Mouse (Mus musculus) spleen, postnatal 36 days (tissue): Measurements from ENCODE around the gene Lonp2.

ENCODE experiments used
- DNase-seq, 2 experiments: peaks; one replicate each; pipeline ENCODE4 v3.0.0; 2022; ENCODE audit warnings: low spot score in 2 of 2, mixed read lengths in 1 of 2

The Lonp2 gene

DNA sequence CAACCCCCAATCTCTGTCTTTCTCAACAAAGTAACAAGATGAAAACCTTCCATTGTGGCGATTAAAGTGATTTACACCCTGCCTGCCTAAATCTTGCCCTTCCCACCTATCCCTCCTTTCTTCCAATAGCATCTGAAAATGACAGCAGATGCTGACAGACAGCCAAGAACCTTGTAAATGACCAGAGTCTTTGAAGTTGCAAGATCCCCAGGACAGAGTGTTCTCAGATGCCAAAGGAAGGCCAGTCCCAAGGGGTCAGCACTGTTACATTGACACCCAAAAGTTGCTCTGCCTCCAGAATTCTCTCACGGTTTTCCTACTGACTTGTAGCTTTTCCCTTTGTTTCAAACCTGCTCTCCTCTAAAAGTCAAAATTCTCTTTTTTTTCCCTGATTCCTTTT, 126.0 kb downstream of the Lonp2 start:
- DNase-seq = no peak

DNA sequence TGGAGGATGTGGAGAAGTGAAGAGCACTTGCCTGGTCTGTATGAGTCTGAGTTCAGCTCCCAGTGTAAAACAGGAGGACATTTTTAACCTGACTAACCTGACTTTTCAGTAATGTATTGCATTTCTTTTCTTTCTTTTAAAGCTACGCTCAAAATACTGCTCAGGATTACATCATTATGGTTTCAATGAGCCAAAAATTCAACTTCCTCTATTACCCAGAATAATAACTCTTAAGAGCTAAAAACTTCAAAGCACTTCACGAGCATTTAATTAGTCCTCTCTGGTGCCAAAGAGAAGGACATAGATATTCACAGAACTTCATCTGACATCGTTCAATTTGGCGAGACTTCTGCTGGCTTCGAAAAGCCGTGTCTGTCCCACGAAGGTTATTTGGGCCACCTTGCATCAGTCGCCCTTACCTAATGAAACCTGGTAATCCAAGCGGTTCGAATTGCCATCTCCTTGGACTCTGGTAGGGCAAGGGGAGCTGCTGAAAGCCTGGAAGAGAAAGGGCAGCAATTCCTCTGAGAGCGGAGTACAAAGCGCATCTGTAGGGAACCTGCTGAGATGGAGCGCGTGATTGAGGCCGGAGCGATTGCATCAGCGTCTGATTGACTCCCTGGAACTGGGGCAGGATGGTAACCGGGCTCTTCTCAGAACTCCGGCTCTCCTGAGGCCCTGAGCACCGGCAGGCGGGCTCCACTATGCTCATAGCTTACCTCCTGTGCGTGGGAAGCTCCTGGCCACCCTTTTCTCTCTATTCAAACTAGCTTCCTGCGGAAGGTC, 133.3 kb downstream of the Lonp2 start:
- DNase-seq = peak in 1 of 2 experiments; percentile 10

DNA sequence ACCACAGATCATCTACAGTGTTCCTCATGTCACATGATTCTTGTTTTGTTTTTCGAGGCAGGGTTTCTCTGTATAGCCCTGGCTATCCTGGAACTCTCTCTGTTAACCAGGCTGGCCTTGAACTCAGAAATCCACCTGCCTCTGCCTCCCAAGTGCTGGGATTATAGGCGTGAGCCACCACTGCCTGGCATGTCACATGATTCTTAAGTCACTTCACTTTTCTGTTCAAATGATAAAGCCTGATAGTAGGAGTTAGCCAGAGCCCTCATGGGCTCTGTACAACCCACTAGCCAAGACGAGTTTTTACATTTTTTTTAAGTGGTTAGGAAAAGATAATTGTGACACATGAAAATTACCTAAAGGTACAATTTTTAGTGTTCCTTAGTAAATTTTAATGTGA, 134.8 kb downstream of the Lonp2 start:
- no peak for DNase-seq

DNA sequence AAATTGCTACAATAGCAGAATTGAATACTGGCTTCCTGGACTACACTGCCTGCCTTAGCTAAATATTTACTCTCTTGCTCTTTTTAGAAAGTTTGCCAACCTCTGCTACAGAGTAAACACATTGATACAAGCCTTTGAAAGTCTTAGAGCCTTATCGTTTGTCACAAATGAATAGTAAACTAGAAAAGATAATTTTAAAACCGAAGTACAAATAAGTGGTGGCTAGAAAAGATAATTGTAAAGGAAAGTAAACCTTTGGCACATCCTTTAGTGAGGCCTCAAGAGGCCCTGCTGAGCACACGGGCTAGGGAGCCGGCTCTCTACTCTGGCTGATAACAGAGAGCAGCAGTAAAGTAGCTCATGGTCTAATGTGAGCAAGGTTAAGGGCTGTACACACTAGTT, 135.2 kb downstream of the Lonp2 start:
- no peak for DNase-seq

DNA sequence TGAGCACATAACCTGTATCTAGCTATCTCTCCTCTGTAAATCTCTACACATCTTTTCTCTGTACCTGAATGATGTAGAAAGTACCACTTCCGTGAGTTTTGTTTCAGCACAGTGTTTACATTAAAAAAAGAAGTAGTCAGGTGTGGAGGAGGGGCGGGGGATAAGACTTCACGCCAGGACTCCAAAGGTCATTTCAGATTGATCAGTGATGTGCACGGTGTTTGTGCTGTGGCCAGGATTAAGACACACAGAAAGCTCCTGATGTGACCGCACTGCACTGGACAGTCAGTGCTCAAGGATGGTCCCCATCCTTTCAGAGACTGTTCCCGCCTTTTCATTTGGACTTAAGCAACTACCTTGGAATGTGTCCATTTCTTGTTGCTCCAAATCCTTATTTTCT, 136.9 kb downstream of the Lonp2 start:
- no peak for DNase-seq

DNA sequence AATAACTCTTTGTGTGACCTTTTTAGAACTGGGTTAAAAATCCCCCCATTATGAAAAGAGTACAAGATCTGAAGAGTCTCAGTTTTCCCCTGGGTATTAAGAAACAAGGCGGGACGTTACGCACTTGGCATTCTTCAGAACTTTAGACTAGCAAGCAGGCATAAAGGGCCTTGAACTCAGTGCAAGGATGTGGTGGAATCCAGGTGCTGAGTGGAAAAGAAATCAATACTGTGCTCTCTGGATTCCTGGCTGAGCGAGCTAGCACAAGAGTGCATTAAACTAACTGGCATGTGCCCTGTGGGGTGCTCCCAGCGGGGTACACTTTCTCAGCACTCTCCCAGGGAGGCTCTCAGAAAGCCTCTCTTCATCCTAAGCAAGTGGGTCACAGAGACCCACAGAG, 139.0 kb downstream of the Lonp2 start:
- DNase-seq = no peak

DNA sequence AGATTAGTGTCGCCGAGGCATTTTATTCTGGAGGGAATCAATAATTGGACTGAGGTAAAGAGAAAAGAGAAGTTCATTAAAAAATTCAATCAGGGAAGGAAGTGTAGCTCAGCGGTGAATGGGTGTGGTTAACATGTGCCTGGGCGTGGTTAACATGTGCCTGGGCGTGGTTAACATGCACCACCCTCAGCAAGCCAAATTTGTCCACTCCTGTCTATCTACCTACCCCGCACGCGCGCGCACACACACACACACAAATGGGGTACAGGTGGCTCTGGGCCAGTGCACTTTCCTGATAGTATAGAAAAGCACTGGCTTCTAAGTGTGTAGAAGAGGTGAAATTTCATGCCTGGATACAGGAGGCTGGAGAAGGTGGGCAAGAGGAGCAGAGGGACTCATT, 141.3 kb downstream of the Lonp2 start:
- peak; percentile 21 to 37 for DNase-seq

DNA sequence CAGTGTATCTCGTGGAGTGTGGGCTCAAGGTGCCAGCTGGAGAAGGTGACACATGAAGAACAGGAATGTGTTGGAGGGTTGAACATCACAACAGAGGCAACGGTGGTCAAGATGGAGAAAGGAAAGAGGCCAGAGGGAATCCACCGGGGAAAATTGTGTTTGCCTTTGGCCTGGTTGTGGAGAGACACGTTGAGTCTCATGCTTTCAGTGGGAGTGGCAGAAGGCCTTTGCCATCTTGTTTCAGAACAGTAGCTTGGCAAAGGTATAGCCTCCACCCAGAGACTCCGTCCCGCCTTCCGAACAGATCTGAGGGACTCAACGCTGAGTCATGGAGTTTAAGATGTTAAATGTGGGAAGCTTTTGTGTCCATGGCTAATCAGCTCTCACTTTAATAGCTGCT, 141.8 kb downstream of the Lonp2 start:
- DNase-seq = no peak

DNA sequence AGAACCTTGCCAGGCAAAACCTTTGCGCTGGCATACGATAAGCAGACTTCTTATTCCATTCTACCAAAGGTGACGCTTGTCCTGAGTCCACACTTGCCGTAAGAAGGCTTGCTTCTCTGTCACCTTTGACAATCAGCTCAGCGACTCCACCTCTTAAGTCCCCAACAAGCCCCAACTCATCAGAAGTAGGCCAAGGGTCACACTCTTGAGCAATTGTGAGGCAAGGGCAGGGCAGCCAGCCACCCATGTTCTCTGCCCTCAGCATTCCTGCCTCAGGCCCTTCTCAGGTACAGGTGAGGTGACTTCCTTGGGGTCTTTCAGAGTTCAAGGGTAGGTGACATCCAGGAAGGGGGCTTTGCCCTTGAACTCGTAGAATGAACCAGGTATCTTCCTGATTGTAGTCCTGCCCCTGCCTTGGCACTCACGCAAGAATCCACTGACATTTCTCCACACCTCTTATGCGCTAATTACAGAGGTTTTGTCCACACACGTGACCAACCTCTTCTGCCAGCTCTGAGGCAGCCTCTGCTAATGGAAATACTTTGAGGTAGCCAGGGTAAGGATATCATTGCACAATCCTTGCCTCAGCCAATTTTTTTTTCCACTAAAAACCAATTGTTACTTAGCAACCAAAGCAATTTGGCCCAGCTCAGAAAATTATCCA, 142.8 kb downstream of the Lonp2 start:
- no peak for DNase-seq

DNA sequence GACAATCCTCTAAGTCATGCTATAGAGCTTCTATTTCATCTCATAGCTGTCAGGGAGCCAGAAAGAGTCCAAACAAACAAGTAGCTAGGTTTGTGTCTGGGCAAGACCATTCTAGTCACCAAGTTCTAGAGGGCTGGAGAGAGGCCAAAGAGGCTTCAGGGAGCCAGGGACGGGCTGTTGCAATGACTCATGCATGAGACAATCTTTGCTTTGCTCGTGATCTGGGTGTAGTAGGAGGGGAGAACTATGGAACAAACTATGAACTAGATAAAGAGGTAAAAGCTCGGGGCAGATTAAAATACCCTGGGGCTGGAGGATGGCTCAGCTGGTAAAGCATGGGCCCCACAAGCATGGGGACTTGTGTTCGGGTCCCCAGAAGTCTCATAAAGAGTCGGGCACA, 144.7 kb downstream of the Lonp2 start:
- no peak for DNase-seq

DNA sequence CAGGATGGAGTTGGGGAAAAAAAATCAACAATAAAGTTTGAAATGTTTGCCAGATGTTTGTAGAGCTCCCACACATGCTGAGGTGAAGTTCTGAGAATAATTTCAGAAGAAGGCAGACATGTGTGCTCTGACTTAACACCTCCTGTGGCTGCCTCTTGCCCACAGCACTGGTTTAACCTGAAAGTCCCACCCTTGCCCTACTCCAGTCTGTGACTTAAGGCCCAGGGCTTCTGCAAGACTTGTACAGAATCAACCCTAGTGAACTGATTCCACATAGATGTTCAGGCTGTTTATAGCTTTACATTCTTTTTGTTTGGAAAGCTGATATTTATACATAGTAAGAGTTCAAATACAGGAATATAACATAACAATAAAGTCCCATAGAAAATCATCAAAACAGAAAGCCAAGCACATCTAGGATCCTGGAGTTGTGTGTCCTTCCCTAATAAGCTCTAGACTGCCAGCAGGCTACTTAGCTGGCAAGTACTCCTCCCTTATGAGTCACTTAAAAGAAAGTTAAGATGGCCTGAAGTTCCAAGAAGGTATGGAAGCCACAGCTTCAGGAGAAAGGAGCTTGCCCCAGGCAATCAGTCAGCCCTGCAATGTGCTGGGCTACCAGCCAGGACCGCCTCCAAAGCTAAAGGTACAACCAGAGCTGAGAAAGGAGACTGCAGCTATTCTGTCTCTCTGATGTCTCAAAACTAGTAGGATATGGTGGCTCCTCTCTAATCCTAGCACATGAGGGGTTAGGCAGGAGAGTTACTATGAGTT, 146.3 kb downstream of the Lonp2 start:
- no peak for DNase-seq
